8 mouse cellular contexts compared by ENCODE assay signal in the genomic region with DNA sequence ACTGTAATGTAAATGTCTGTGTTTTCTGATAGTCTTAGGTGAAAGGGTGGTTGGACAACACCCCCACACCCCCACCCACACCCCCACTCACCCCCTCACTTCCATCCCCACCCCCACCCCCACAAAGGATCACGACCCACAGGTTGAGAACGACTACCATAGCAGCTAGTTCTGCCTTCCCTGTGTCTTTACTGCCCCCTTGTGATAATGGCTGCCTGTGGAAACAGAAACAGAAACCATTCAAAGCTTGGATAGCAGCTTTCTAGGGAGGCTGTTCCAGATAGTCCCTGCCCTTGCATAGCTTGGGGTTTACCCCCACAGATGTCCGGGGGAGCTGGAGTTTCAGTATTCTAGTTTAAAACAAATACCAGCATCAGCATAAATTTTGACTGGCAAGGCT. TPM values are rescaled to one million over a fixed set of nuclear protein-coding genes. Genes with fewer than 3 reads are reported as not detected.
DNase-seq lines count a peak whose midpoint lies in the region; TF ChIP-seq lines count a peak whose summit lies in the region.

No protein-coding gene starts in this region.

- 12% methylated on average over 3 of the region's 3 CpGs for WGBS in kidney, adult 2 months
- WGBS in forebrain, embryonic 10.5 days, result 27% methylated on average over 3 of the region's 3 CpGs

- no peaks in the 10 kb centered on the region for H3K27me3 ChIP-seq in kidney, adult 2 months (replicated peaks; ENCODE audit: control insufficient read depth, insufficient read depth, low read length)
- no peaks in the 10 kb centered on the region for H3K27me3 ChIP-seq in forebrain, embryonic 10.5 days (ENCODE audit: poor library complexity, severe bottlenecking)

- no peak overlapping the region for H3K27ac ChIP-seq in kidney, adult 2 months (ENCODE audit: insufficient read depth, low read depth, low read length)
- H3K27ac ChIP-seq in forebrain, embryonic 10.5 days, result no peak overlapping the region

- H3K4me3 ChIP-seq in kidney, adult 2 months (ENCODE audit: insufficient read depth, low read depth, low read length), result no peak overlapping the region
- no peak overlapping the region for H3K4me3 ChIP-seq in forebrain, embryonic 10.5 days

- no peaks in the 10 kb centered on the region for H3K9me3 ChIP-seq in forebrain, embryonic 10.5 days

- H3K4me1 ChIP-seq in kidney, adult 2 months (ENCODE audit: control insufficient read depth, insufficient read depth, low read length), result no peaks in the 10 kb centered on the region
- no peaks in the 10 kb centered on the region for H3K4me1 ChIP-seq in forebrain, embryonic 10.5 days

- no peak for TF ChIP-seq POLR2A in kidney, adult 2 months (IDR thresholded peaks at IDR 0.05; ENCODE audit: low read depth, low read length)

- DNase-seq in kidney, adult 2 months, result peak; percentile 31
- DNase-seq in kidney, adult 18-20 months, result no peak
- DNase-seq in CD4-positive, CD25-positive, alpha-beta regulatory T cell, adult 2 months (ENCODE audit: low read depth, low spot score), result peak; percentile 80
- DNase-seq in adipocyte (ENCODE audit: low spot score), result peak; percentile 47
- DNase-seq in embryo, embryonic 11 days, result peak; percentile 60
- peak; percentile 25 for DNase-seq in layer of hippocampus, adult 9-11 months
- peak; percentile 66 for DNase-seq in retina, embryonic 14.5 days (ENCODE audit: low spot score)
- no peak for DNase-seq in forebrain, embryonic 10.5 days (ENCODE audit: extremely low spot score, low spot score)

- peak; percentile 50 for TF ChIP-seq CTCF in kidney, adult 2 months (conservative IDR thresholded peaks at IDR 0.05; ENCODE audit: insufficient read depth, insufficient read length, low read depth, low read length)

- no peaks in the 10 kb centered on the region for H3K36me3 ChIP-seq in kidney, adult 2 months (ENCODE audit: control insufficient read depth, insufficient read depth, low read length)
- H3K36me3 ChIP-seq in forebrain, embryonic 10.5 days (replicated peaks), result no peaks in the 10 kb centered on the region

RNA-seq across cellular contexts. Expression of gene Myrfl, which starts 3.0 kb away (rescaled TPM):
- 0.02 and 0.04 TPM in 2 replicates for polyA plus RNA-seq in kidney, adult 2 months (2012; rRNA removed)
- polyA plus RNA-seq in forebrain, embryonic 10.5 days (2016; fragmentation: Nextera tagmentation; extraction: Ambion mirVana), result 0.07 TPM in 1 of 2 replicates, not detected in the other

RNA-seq across cellular contexts. Expression of gene Rab3ip, which starts 56.8 kb away (rescaled TPM):
- 641 and 892 TPM in 2 replicates for polyA plus RNA-seq in kidney, adult 2 months (2012; rRNA removed)
- 41.5 and 43.0 TPM in 2 replicates for polyA plus RNA-seq in forebrain, embryonic 10.5 days (2016; fragmentation: Nextera tagmentation; extraction: Ambion mirVana)

Comparison
In these comparisons a context has a peak if more than half of its experiments do, and no peak if none do; other contexts are left out.
1. DNase-seq: peak in kidney, adult 2 months (single experiment), CD4-positive, CD25-positive, alpha-beta regulatory T cell, adult 2 months (single experiment), adipocyte (single experiment), embryo, embryonic 11 days (single experiment), layer of hippocampus, adult 9-11 months (single experiment) and retina, embryonic 14.5 days (single experiment); none in kidney, adult 18-20 months (single experiment) and forebrain, embryonic 10.5 days (single experiment).
2. RNA of gene Rab3ip, which starts 56.8 kb away (polyA plus RNA-seq): 641 to 892 TPM in kidney, adult 2 months; 41.5 to 43.0 TPM in forebrain, embryonic 10.5 days; every median in the first group is over 10 times any median in the second.